Mouse (Mus musculus): ENCODE results near the gene Olfr1263.

Olfr1263 gene

DNA sequence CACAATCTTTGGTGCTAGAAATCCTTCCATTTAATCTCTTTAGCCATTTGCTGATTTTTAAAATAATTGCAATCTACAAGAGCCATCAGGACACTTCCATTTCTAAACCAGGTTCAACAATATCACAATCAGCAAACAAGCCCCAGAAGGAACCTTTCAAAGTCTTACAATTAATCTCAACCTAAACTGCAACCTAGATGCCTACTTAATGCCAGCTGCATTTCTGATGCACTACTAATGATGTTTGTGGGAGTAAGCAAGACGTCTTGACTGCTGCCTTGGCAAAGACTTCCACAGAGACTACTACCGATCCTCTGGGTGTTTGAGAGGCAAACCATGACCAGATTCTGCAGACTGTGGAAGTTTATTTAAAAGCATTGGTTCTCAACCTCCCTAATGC, at the start of gene Olfr1263:
Olfr1263 (plus strand) TSS at position 301 of the 400 bp plus-strand sequence.
- DNase-seq (ENCODE audit: low read depth, low spot score), result no peak

DNA sequence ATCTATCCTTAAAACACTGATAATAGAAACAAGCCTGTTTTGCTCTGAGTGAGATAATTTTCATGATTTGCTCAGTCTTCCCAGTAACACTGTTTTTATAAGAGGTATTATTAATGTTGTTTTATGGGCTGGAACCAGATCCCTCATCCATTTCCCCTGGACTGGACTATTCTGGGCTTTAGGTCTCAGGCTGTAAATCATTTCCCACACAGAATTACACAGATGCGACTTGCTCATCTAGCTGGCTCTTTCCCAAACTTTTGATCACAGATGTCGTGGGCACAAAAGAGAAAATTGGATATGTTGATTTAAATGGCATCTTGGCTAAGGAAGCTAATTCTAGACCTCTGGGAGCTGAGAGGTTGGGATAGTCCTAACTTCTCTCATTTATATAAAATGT, 37.7 kb upstream of the Olfr1263 start, which contains the start of gene Olfr1260:
Olfr1260 (plus strand) TSS at position 157 of the 400 bp plus-strand sequence.
- no peak for DNase-seq (ENCODE audit: low read depth, low spot score)

DNA sequence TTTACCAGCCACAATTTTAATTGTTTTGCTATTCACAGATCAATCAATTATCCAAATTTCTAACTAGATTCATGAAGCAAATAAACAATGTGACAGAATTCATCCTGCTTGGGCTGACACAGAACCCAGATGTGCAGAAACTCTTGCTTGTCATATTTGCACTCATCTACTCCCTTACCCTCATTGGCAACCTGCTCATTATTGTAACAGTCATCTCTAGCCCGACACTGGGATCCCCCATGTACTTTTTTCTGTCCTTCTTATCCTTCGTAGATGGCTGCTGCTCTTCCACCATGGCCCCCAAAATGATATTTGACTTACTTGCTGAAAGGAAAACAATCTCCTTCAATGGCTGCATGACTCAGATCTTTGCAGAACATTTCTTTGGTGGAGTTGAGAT, 34.2 kb upstream of the Olfr1263 start:
- no peak for DNase-seq (ENCODE audit: low read depth, low spot score)

DNA sequence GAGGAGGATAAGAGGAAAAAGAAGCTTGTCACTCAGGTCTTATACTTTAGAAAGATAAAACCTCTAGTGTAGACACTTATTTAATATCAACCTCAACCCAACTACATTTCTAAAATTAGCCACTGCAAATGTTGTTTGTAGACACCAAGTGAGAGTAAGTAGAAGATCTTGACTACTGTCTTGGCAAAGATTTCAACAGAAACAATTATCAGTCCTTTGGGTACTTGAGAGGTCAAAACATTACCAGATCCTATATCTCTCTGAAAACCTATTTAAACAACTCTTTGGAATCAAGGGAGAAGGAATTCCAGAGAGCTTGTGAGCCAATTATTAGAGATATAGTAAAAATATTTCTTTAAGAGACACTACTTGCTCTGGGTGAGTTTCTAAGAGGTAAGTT, 21.0 kb upstream of the Olfr1263 start, which contains the start of gene Olfr1261:
Olfr1261 (plus strand) TSS at position 301 of the 400 bp plus-strand sequence.
- DNase-seq (ENCODE audit: low read depth, low spot score), result no peak

DNA sequence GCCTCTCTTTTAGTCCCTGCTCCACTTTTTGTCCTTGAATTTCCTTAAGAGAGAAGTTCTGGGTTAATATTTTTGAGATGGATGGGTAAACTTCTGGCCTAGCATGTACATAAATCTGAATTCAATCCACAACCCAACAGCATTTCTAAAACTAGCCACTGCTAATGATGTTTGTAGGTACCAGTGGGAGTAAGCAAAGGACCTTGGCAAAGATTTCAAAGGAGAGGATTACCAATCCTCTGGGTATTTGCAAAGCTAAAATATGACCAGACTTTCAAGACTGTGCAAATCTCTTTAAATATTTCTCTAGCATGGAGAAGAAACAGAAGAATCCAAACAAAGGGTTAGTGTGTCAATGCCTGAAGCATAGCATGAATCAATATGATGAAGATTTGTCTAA, 12.1 kb upstream of the Olfr1263 start, which contains the start of gene Olfr1262:
Olfr1262 (plus strand) TSS at position 301 of the 400 bp plus-strand sequence.
- no peak for DNase-seq (ENCODE audit: low read depth, low spot score)

DNA sequence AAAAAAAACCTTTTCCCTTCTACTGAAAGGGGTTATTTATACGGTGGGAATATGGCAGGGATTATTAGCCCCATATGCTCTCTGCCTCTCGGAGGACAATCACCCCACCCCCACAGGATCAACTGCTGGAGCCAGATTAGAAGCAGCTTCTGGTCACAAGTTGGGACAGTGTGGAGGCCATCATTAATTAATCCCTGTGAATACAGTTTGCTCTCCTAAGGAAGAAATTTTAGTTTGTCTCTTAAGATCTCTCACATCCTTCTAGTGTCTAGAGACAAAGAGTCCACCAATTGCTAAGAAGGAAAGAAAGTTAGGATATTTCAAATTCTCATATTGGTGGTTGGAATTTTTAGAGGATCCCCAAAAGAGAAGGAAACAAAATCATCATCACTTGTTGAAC, 13.5 kb downstream of the Olfr1263 start, which contains the start of gene Olfr1264:
Olfr1264 (minus strand) TSS at position 101 of the 400 bp plus-strand sequence.
- DNase-seq (ENCODE audit: low read depth, low spot score), result no peak

DNA sequence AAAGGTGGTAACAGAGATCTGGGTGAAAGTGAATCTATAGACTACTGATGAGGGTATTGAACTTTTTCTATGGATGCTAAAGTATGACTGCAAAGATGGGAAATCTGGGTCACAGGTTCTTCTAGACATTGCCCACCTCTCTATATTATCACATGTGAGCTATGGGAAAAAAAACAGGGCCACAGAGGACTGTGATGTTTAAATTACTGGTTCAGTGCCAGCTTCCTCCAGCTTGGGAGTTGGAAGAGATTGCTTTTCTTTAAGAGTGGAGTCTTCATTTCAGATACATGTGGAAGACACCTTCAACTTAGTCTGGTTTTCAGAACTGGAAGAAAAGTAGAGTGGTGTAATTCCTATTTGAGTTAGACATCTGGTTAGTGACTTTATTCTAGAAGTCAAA, 23.1 kb downstream of the Olfr1263 start, which contains the start of gene Olfr1265:
Olfr1265 (plus strand) TSS at position 301 of the 400 bp plus-strand sequence.
- no peak for DNase-seq (ENCODE audit: low read depth, low spot score)

DNA sequence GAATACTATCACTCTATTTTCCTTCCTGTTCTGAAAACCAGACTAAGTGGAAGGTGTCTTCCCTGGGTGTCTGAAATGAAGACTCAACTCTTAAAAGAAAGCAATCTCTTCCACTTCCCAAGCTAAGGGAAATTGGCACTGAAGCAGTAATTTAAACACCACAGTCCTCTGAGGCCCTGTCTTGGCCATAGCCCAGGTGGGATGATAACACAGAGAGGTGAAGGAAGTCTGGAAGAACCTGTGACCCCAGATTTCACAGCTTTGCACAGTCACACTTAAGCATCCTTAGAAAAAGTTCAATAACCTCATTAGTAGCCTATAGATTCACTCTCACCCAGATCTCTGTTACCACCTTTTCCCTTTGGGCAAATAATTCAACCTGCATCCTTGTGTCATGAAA, 51.6 kb downstream of the Olfr1263 start, which contains the start of gene Olfr140:
Olfr140 (minus strand) TSS at position 101 of the 400 bp plus-strand sequence.
- no peak for DNase-seq (ENCODE audit: low read depth, low spot score)

Data from mesoderm, embryonic 11.5 days (tissue).